Mouse (Mus musculus) kidney, embryonic 14.5 days (tissue): ENCODE measurements at regions not wholly inside any gene's neighbourhood (a gene's known extent, or its start where the extent isn't known, plus 50 kb on each side); places are given as distances from the start of the nearest gene placed in this dataset.

ENCODE experiments used
- ATAC-seq: fragments of 200-750 bp; cut with Nextera tagmentation; 2 replicates; pipeline ENCODE4 v1.8.0; 2017; ENCODE audit warnings: moderate number of reproducible peaks, mild to moderate bottlenecking, moderate TSS enrichment, moderate library complexity; ENCODE audit not compliant: low FRiP score, low TSS enrichment
- H3K27ac ChIP-seq: fragments of 300-500 bp; sonication (generic); 2 replicates; pipeline ENCODE4 v1.5.1; 2014; ENCODE audit warnings: low read depth, mild to moderate bottlenecking, low read length, moderate library complexity, mixed read lengths
- H3K27me3 ChIP-seq: fragments of 300-500 bp; sonication (generic); 2 replicates; pipeline ENCODE4 v1.6.1; 2014; ENCODE audit warnings: mild to moderate bottlenecking, low read length; ENCODE audit not compliant: control insufficient read depth, insufficient read depth
- H3K36me3 ChIP-seq: fragments of 300-500 bp; sonication (generic); 2 replicates; pipeline ENCODE4 v1.6.1; 2014; ENCODE audit warnings: low read length, mixed read lengths; ENCODE audit not compliant: control insufficient read depth, insufficient read depth
- H3K4me1 ChIP-seq: fragments of 300-500 bp; sonication (generic); 2 replicates; pipeline ENCODE4 v1.6.1; 2014; ENCODE audit warnings: low read length, mixed read lengths; ENCODE audit not compliant: control insufficient read depth, insufficient read depth
- H3K4me2 ChIP-seq: fragments of 300-500 bp; sonication (generic); replicated peaks from 2 replicates; pipeline ENCODE4 v1.6.1; 2014; ENCODE audit warnings: low read depth, mild to moderate bottlenecking, low read length
- H3K4me3 ChIP-seq: fragments of 300-500 bp; sonication (generic); 2 replicates; pipeline ENCODE4 v1.5.1; 2014; ENCODE audit warnings: mild to moderate bottlenecking, low read length
- H3K9ac ChIP-seq: fragments of 300-500 bp; sonication (generic); 2 replicates; pipeline ENCODE4 v1.6.1; 2014; ENCODE audit warnings: low read depth, mild to moderate bottlenecking, low read length, moderate library complexity
- H3K9me3 ChIP-seq: fragments of 300-500 bp; sonication (generic); 2 replicates; pipeline ENCODE4 v1.6.1; 2016; ENCODE audit warnings: low read length; ENCODE audit not compliant: control insufficient read depth
- WGBS: fragments of 180-500 bp; shearing (Covaris S2); extraction: QIAGEN DNeasy Blood & Tissue Kit; methylation state at CpG from one replicate; pipeline ENCODE4 v1.1.7; 2014; 5-methylcytosine and 5-hydroxymethylcytosine counted together

DNA sequence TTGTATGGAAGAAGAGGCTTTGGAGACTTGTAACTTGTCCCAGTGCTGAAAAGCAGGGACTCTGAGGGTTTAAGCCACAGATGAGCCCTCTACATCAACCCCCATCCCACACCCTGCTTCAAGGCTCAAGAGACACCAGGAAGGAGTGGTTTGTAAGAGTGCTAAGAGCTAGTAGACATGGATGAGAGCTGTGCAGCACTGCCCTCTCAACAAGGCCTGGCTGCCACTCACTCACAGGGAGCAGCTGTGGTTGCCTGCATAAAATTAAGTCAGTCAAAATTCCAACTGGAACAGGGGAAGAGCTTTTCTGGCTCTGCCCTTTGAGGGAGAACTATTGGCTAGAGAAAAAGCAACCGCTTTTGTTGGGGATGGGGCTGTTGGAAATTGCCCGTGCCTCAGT is 225.5 kb upstream of the Tbl1xr1 start:
- Histone ChIP-seq H3K9me3 (no peaks in the 10 kb centered on the region), H3K4me2 (no peak overlapping the region), H3K4me3 (no peak overlapping the region), H3K36me3 (no peaks in the 10 kb centered on the region), H3K27ac (no peak overlapping the region), H3K27me3 (no peaks in the 10 kb centered on the region), H3K4me1 (no peaks in the 10 kb centered on the region), H3K9ac (no peak overlapping the region)
- no peak; the same call in 1 of the 2 replicates for ATAC-seq
- WGBS, result 92% methylated on average over 2 of the region's 2 CpGs

DNA sequence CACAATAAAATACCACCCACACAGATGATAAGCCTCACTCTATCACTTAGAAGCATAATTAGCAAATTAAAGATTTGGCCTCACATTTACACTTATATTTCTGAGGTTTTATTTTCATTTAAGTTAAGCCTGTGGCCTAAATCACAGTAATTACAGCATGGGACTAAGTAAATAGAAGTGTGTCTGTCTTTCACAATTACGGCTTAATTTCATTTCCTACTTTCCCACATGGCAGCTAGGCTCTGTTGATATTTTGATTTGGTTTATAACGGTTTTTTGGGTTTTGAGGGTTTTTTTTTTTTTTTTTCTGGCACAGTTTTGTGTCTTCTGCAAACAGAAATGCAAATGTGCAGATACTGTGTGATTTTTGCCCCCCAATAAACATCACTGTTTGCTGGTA is 222.1 kb upstream of the Tbl1xr1 start:
- Histone ChIP-seq H3K4me1 (no peaks in the 10 kb centered on the region), H3K4me3 (no peak overlapping the region), H3K9ac (no peak overlapping the region), H3K4me2 (no peak overlapping the region), H3K9me3 (no peaks in the 10 kb centered on the region), H3K36me3 (no peaks in the 10 kb centered on the region), H3K27ac (no peak overlapping the region), H3K27me3 (no peaks in the 10 kb centered on the region)
- WGBS, result 74% methylated on average over 2 of the region's 2 CpGs
- ATAC-seq, result no peak

DNA sequence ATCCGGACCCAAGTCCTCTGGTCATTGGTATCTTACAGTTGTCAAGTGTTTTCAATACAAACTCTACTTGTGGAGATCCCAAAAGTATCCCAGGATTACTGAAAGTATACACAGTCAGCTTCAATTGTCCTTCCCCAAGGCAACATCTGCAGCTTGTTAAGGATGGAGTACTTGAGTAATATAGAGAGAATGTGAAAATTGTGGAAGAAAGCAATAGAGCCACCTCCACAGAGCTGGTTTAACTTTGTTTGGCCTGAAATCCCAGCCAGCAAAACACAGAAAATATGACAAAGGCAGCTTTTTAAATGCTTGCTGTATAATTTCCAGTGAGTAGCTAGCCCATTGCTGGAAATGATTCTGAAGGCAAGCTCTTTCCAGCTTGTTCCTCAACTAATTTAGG is 217.0 kb upstream of the Tbl1xr1 start:
- WGBS, result 89% methylated on average over 1 of the region's 1 CpGs
- Histone ChIP-seq H3K9ac (no peak overlapping the region), H3K4me1 (no peaks in the 10 kb centered on the region), H3K36me3 (no peaks in the 10 kb centered on the region), H3K4me2 (no peak overlapping the region), H3K27ac (no peak overlapping the region), H3K4me3 (no peak overlapping the region), H3K9me3 (no peaks in the 10 kb centered on the region), H3K27me3 (peaks cover 2% of the 10 kb centered on the region; the same call in 1 of the 2 replicates)
- ATAC-seq, result no peak

DNA sequence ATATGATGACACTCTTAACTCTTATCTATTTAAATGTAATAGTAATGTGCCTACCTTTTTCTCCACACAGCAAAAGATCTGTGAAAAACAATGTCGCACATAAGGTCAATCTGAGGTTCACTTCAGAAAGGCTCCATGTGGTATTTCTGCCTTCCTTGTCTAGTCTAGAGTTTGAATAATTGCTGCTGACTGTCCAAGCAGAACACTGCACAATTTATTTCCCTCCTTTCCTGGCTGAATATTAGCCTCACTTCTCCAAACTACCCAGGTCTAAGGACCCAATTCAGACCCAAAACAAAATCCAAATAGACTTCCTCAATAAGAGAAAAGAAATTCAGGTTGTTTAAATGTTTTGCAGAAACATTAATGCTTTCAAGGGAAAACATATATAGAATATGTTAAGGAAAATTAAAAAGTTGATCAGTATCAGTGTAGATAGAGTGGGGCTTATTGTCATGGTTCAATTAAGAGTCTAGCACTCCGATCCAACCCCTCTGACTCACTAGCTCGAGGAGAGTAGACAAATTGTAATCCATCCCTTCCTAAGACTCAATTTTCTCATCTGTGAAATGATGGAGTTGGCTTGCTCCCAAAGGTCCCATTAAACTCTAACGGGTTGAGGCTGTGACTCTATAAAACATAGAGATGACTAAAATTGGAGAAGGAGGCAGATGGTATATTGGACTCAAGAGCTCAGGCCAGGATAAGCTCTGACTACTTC is 215.4 kb upstream of the Tbl1xr1 start:
- Histone ChIP-seq H3K4me1 (no peaks in the 10 kb centered on the region), H3K27ac (no peak overlapping the region), H3K4me2 (no peak overlapping the region), H3K9ac (no peak overlapping the region), H3K27me3 (peaks cover 2% of the 10 kb centered on the region; the same call in 1 of the 2 replicates), H3K36me3 (no peaks in the 10 kb centered on the region), H3K4me3 (no peak overlapping the region), H3K9me3 (no peaks in the 10 kb centered on the region)
- 38% methylated on average over 4 of the region's 4 CpGs for WGBS
- ATAC-seq, result no peak

DNA sequence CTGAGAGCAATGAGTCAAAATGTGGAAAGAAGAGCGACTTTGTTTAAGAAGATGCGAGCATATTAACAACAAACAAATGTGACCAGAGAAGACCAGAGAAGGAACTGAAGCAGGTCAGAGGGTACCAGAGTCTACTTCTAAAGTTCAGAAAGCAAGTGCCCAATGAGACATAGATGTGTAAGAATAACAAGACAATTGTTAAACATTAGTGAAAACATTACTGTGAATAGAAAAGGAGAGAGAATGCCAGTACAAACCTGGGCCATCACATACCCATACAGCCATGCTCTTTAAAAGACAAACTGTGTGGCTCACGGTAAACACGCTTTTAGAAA is 214.8 kb upstream of the Tbl1xr1 start:
- Histone ChIP-seq H3K4me3 (no peak overlapping the region), H3K27ac (no peak overlapping the region), H3K9me3 (no peaks in the 10 kb centered on the region), H3K4me2 (no peak overlapping the region), H3K36me3 (no peaks in the 10 kb centered on the region), H3K9ac (no peak overlapping the region), H3K4me1 (no peaks in the 10 kb centered on the region), H3K27me3 (peaks cover 4% of the 10 kb centered on the region)
- ATAC-seq, result no peak
- 91% methylated on average over 4 of the region's 4 CpGs for WGBS

DNA sequence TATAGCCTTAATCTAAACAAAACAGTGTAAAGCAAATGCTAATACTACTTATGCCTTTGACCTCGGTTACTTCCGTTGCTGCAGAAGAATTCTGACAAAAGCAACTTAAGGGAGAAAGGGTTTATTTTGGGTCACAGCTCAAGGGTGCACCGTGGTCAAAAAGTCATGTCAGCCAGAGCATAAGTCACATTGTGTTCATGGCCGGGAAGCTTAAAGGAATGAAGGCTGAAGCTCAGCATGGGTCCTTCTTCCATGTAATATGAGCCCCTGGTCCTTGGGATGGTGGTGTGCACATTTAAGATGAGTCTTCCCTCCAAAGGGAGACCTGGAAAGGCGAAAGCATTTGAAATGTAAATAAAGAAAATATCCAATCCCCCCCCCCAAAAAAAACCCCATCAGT is 212.1 kb upstream of the Tbl1xr1 start:
- no peaks in the 10 kb centered on the region for H3K9me3 ChIP-seq
- H3K4me3 ChIP-seq, result no peak overlapping the region
- no peaks in the 10 kb centered on the region for H3K36me3 ChIP-seq
- H3K4me1 ChIP-seq, result no peaks in the 10 kb centered on the region
- H3K9ac ChIP-seq, result no peak overlapping the region
- H3K4me2 ChIP-seq, result no peak overlapping the region
- peaks cover 4% of the 10 kb centered on the region for H3K27me3 ChIP-seq
- no peak overlapping the region for H3K27ac ChIP-seq
- no peak for ATAC-seq
- 25% methylated on average over 5 of the region's 5 CpGs for WGBS

DNA sequence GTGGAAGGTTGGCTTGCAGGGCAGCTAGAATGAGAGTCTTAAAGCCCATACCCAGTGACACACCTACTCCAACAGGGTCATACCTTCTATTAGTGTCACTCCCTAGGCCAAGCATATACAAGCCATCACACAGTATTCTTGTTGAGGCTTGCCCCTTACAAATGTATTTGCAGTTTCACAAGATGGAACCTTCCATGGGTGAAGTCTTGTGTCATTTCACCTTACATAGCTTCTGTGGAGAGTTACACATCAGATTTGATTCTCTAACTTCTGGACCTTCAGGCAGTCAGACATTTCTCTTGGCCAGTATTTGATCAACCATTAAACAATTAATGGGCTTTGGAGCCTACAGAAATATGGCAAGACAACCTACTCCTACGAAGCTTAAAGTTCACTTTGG is 210.6 kb upstream of the Tbl1xr1 start:
- no peak overlapping the region for H3K4me3 ChIP-seq
- no peaks in the 10 kb centered on the region for H3K36me3 ChIP-seq
- no peaks in the 10 kb centered on the region for H3K9me3 ChIP-seq
- WGBS, result 87% methylated on average over 1 of the region's 1 CpGs
- H3K9ac ChIP-seq, result no peak overlapping the region
- H3K4me2 ChIP-seq, result no peak overlapping the region
- ATAC-seq, result no peak
- peaks cover 4% of the 10 kb centered on the region for H3K27me3 ChIP-seq
- no peak overlapping the region for H3K27ac ChIP-seq
- H3K4me1 ChIP-seq, result no peaks in the 10 kb centered on the region

DNA sequence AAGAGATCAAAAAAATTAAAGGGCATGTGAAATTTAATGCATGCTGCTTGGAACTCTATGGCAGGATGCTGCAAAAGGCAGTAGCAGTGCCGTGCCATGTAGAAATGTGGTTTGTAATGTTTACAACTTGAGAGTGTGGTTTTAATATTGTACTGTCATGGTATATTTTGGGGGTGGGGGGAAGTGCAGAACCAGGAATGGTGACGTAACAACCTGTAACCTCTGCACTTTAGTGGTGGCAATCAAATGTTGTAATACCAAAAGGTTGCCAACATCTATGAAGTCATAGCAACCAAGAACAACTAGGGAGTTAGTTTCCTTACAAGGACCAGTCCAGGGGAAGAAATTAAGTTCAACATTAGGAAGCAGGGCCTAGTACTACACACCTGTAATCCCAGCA is 198.1 kb upstream of the Tbl1xr1 start:
- Histone ChIP-seq H3K9me3 (no peaks in the 10 kb centered on the region), H3K27me3 (no peaks in the 10 kb centered on the region), H3K36me3 (no peaks in the 10 kb centered on the region), H3K4me1 (no peaks in the 10 kb centered on the region), H3K4me2 (no peak overlapping the region), H3K9ac (no peak overlapping the region), H3K4me3 (no peak overlapping the region), H3K27ac (no peak overlapping the region)
- ATAC-seq, result no peak
- WGBS, result 92% methylated on average over 2 of the region's 2 CpGs

DNA sequence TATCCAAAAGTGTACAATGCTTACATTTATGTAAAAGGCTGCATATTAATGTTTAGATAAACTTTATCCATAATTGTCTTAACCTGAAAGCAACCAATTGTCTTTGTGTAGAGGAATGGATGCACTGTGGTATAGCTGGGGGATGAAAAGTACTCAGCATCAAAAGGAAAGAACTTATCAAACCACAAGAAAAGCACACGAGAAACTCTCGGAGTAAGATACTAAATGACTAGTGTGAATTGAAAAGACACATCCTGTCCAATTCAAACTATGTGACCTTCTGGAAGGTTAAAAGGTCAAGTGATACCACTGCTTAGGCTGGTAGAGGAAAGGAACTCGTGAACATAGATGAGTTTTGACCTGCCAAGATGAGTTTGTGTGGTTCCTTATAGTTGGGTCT is 192.2 kb upstream of the Tbl1xr1 start:
- H3K4me3 ChIP-seq, result no peak overlapping the region
- no peaks in the 10 kb centered on the region for H3K9me3 ChIP-seq
- WGBS, result 82% methylated on average over 3 of the region's 3 CpGs
- H3K36me3 ChIP-seq, result no peaks in the 10 kb centered on the region
- H3K4me1 ChIP-seq, result no peaks in the 10 kb centered on the region
- H3K4me2 ChIP-seq, result no peak overlapping the region
- no peaks in the 10 kb centered on the region for H3K27me3 ChIP-seq
- H3K9ac ChIP-seq, result no peak overlapping the region
- no peak overlapping the region for H3K27ac ChIP-seq
- ATAC-seq, result no peak
